Mouse (Mus musculus): Measurements from ENCODE around the gene Mt1. TPM values are rescaled to one million over a fixed set of nuclear protein-coding genes. Genes with fewer than 3 reads are reported as not detected.

Gene Mt1
- total RNA-seq, 2 experiments from 2014 or later, result 482 to 504 TPM

DNA sequence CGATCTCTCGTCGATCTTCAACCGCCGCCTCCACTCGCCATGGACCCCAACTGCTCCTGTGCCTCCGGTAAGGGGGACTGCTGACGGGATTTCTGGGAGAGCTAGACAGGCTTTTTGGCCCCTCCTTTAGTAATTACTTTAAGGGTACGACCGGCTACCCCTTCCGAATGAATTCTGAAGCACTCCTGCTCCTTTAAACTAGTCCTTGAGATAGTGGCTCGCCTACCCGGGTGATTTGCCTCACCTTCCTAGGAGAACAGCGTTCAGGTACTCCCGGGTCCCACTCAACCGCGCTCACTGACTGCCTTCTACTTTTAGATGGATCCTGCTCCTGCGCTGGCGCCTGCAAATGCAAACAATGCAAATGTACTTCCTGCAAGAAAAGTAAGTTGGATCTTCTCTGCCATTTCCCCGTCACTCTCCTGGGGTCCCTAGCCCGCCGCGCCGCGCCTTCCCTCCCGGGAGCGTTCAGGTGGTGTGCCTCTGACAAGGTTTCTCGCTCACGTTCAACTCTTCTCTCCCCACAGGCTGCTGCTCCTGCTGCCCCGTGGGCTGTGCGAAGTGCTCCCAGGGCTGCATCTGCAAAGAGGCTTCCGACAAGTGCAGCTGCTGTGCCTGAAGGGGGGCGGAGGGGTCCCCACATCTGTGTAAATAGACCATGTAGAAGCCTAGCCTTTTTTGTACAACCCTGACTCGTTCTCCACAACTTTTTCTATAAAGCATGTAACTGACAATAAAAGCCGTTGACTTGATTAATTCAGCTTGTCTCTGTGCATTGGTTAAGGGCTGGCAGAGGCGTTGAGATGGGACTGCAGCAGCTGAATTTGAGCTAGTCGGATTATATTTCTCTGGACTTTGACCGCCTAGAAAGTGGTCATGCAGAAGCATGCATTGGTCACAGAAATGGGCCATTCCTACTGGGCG, 5.8 kb upstream of the Mt1 start:
- intact Hi-C loops (cut with DNase I), result no loop called here
- DNase-seq, result peak in 1 of 2 experiments; percentile 40

- DNase-seq, result no peak
- intact Hi-C loops (cut with DNase I), result no loop called here
These were observed 5.0 kb upstream of the Mt1 start for GRCm38 (mm10) chr8:94173848-94174403.

GRCm38 (mm10) chr8:94174619-94175213, 4.2 kb upstream of the Mt1 start:
- intact Hi-C loops (cut with DNase I), result loop anchor here (5.0 kb wide), 1 partner anchor 1277 kb away; no protein-coding TSS in a partner anchor
- no peak for DNase-seq

DNA sequence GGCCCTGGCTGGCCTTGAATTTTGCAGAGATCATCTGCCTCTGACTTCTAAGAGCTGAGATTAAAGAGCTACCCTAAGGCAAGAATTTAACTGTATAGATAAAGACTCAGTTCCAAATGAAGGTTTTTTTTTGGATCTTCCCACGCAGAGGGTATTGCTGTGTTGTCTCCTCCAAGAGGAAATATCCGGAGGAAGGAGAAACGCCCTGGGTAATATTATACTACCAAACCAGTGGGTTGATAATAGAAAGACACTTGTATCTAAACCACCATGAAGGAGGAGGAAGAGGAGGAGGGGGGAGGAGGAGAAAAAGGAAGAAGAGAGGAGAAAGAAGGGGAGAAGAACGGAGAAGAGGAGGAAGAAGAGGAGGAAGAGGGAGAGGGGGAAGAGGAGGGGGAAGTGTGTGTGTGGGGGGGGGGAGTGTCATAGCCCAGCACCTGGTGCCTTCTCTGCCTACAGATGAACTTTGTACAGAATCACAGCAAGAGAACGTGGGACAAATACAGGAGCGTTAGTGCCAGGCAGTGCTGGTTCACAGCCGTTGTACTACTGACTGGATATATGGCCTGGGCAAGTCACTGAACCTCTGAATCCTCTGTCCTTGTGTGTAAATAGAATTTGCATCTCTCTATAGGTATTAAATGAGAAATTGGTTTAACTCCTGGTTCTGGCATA, 1.0 kb upstream of the Mt1 start:
- DNase-seq, result no peak
- intact Hi-C loops (cut with DNase I), result loop anchor here (5.0 kb wide), 1 partner anchor 1281 kb away; no protein-coding TSS in a partner anchor

DNA sequence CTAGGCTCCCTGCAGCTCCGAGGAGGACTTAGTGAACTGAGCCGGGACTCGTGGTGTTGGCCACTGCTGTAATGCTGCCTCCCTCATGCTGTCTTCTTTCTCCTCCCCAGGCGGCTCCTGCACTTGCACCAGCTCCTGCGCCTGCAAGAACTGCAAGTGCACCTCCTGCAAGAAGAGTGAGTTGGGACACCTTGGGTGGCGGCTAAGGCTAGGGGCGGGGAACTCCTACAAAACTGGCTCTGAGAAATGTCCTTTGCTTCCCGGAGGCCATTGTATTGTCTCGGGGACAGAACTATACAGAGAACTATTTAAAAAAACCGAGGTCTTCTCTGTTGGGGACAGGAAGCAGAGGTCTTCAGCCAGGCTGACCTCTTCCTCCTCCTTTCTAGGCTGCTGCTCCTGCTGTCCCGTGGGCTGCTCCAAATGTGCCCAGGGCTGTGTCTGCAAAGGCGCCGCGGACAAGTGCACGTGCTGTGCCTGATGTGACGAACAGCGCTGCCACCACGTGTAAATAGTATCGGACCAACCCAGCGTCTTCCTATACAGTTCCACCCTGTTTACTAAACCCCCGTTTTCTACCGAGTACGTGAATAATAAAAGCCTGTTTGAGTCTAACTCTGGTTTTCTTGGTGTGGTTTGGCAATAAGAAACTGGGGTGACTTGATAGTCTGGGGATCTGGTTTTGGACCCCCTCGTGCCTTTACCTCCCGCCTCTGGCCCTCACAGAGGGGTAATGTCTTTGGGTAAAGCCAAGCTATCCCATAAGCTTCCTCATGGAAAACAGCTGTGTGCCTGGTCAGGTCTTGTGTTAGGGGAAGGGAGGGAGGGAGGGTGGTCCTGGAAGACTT, 1.1 kb downstream of the Mt1 start:
- intact Hi-C loops (cut with DNase I), result loop anchor here (5.0 kb wide), 1 partner anchor 1283 kb away; no protein-coding TSS in a partner anchor
- DNase-seq, result peak in 1 of 2 experiments; percentile 49

DNA sequence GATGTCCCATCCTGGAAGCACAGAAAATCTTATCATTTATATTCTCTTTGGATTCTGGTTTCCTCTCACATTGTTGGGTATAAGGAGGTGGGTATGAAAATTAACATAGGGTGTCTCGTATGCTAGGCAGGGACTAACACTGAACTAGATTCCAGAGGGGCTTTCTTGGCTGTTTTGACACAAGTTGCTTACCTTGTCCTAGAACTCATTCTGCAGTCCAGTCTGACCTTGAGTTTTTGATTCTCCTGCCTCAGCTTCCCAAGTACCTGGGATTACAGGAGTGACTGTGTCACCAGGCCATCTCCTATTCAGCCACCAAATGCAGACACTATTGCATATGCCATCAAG, 1.7 kb downstream of the Mt1 start:
- intact Hi-C loops (cut with DNase I), result no loop called here
- DNase-seq, result no peak

GRCm38 (mm10) chr8:94182055-94182929, 3.4 kb downstream of the Mt1 start:
- intact Hi-C loops (cut with DNase I), result no loop called here
- DNase-seq, result no peak

GRCm38 (mm10) chr8:94183117-94183516, 4.2 kb downstream of the Mt1 start:
- intact Hi-C loops (cut with DNase I), result no loop called here
- peak; percentile 82 to 83 for DNase-seq

DNA sequence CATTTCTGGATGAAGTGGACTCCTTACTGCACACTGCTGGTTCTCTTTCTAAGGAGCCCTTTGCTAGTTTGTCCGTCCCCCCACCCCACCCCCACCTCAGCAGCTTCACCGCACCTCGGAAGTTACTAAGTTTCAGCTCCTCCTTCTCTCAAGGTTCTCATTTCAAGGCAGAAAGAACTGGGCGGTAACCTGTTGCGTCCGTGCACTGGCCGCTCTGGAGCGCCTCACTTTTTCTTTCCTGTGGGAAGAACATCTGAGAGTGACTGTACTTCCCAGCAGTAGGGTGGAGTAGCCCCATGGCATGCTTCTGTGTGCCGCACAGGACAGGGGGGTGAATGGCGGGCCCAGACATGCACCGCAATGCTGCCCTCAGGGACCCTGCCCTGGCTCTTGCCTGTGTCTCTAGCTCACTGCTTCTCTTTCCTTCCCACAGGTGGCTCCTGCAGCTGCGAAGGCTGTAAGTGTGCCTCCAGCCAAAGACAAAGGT, 5.5 kb downstream of the Mt1 start:
- intact Hi-C loops (cut with DNase I), result no loop called here
- no peak for DNase-seq

- intact Hi-C loops (cut with DNase I), result loop anchor here (1.0 kb wide), 1 partner anchor 18 kb away; no protein-coding TSS in a partner anchor
- no peak for DNase-seq
These were observed 6.9 kb downstream of the Mt1 start for GRCm38 (mm10) chr8:94185791-94186190.

DNA sequence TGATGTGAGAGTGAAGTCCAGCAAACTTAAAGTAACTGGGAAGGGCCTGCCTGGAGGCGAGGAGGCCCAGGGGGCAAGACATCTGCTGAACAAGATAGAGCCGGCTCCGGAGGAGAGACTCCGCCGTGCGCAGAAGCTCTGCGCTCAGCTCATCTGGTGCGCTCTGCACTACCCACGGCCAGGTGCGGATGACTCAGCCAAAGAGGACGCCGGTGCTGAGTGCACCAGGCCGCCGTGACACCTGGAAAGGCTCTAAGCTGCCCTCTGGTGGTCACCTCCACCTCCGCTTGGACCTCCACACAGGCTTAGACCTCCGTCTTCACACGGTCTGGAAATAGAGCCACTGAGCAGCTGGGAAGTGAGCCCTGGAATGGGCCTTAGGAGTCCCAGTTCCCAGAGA, 7.7 kb downstream of the Mt1 start:
- intact Hi-C loops (cut with DNase I), result loop anchor here (1.0 kb wide), 1 partner anchor 19 kb away; no protein-coding TSS in a partner anchor
- peak; percentile 75 for DNase-seq

DNA sequence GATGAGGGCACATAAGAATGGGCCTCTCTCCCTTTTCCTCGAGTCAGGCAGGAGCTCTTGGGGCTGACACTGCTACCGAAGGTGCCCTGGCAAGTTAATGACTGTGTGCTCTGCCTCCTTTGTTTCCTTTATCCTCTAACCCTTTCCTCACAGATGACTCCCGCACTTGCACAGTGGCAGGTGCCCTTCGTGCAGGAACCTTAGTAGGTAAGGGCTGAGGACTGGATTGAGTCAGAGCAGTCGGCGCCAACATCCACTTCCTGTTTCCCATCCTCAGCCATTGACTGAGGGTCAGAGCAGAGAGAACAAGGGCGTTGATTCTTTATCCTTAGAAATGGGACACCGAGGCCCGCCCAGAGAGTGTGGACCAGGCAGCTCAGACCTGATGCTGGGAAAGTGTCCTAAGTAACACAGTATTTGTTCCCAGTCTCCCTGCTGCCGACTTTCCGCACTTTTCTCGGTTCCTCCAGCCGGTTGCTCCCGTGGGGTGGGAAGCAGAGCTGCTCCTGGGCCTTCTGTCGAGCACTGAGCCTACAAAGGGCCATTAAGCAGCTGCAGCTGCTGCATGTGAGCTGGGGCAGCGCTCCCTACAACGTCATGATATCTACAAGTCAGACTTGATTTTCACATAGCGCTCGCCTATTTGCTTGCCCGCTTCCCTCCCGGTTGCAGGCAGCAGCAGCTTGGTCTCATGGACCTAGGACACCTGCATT, 8.6 kb downstream of the Mt1 start:
- intact Hi-C loops (cut with DNase I), result no loop called here
- no peak for DNase-seq

DNA sequence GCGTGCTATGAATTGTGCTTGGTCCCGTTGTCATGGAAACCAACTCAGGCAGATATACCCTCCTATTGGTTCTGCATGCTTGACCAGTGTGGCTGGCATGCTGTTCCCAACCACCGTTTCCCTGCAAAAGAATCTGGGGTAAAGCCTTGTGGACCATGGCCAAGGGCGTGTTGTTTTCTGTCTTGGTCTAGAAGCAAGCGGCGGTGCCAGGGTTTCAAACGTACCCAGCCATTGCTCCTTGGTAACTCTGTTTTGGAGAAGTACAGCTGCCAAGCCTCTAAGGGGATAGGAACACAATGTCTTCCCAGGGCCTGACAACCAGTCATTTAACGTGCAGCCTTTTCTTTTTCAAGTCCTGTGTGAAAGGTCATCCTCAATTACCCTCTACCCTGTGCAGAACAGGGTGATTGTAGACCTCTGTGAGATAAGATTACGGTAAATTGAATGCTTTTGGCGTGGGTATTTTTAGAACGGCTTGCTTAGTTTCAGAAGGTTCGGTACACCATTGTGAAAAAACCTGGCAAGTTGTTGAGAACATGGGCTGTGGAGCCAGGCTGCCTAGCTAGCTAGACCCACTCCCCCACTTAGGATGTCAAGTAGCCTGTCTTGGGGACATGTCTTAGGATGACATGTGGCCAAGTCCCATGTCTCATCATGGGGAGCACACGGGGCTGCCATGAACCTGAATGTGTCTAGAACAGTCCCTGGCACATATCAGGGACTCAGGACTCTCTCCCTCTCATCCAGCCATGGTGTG, 10.6 kb downstream of the Mt1 start:
- intact Hi-C loops (cut with DNase I), result loop anchor here (10.0 kb wide), 1 partner anchor 595 kb away; no protein-coding TSS in a partner anchor
- DNase-seq, result peak; percentile 52 to 64

DNA sequence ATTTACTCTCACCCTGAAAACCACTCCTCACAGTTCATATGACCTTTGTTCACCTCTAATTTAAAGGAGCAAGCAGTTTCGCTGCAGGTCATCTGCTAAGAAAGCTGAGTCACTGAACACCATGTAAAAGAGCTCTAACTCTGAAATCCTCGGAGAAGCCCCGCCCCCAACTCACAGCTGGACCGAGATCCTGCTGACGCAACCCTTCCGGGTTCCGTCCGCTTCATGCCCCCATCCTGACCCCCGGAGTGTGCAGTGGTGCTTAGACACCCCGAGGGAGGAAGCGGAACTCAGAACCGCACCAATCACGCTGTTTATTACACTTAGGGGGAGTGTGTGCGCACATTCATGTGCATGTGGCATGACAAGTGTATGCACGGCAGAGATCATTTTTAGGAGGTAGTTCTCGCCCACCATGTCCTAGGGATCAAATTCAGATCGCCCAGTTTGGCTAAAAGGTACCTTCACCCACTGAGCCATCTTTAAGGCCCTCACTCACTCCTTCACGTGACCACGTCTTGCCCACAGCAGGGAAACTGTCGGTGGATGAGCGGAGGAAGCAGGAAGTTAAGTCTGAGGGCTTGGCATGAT, 12.3 kb downstream of the Mt1 start:
- intact Hi-C loops (cut with DNase I), result loop anchor here (10.0 kb wide), 1 partner anchor 596 kb away; no protein-coding TSS in a partner anchor
- DNase-seq, result peak; percentile 73 to 77

GRCm38 (mm10) chr8:94192926-94193325, 14.0 kb downstream of the Mt1 start:
- intact Hi-C loops (cut with DNase I), result loop anchor here (10.0 kb wide), 1 partner anchor 598 kb away; no protein-coding TSS in a partner anchor
- DNase-seq, result no peak

GRCm38 (mm10) chr8:94194591-94195223, 15.8 kb downstream of the Mt1 start:
- no peak for DNase-seq
- intact Hi-C loops (cut with DNase I), result loop anchor here (10.0 kb wide), 1 partner anchor 600 kb away; no protein-coding TSS in a partner anchor
